Mouse (Mus musculus) embryonic facial prominence, embryonic 15.5 days (tissue): ENCODE results near the gene Foxn1. TPM values are rescaled to one million over a fixed set of nuclear protein-coding genes. Genes with fewer than 3 reads are reported as not detected.

ENCODE experiments used
- ATAC-seq: fragments of 200-750 bp; cut with Nextera tagmentation; 2 replicates; pipeline ENCODE4 v1.8.0; 2017; ENCODE audit warnings: low read depth, moderate TSS enrichment; ENCODE audit not compliant: insufficient number of reproducible peaks, low FRiP score, low TSS enrichment
- H3K27ac ChIP-seq: fragments of 300-500 bp; sonication (generic); replicated peaks from 2 replicates; pipeline ENCODE4 v1.5.1; 2015; ENCODE audit warnings: mild to moderate bottlenecking, inconsistent platforms
- H3K27me3 ChIP-seq: fragments of 300-500 bp; sonication (generic); 2 replicates; pipeline ENCODE4 v1.6.1; 2015; ENCODE audit warnings: inconsistent platforms
- H3K36me3 ChIP-seq: fragments of 300-500 bp; sonication (generic); 2 replicates; pipeline ENCODE4 v1.6.1; 2015; ENCODE audit warnings: mild to moderate bottlenecking, inconsistent platforms
- H3K4me1 ChIP-seq: fragments of 300-500 bp; sonication (generic); 2 replicates; pipeline ENCODE4 v1.6.1; 2015; ENCODE audit warnings: inconsistent platforms
- H3K4me2 ChIP-seq: fragments of 300-500 bp; sonication (generic); replicated peaks from 2 replicates; pipeline ENCODE4 v1.6.1; 2015; ENCODE audit warnings: mild to moderate bottlenecking, inconsistent platforms
- H3K4me3 ChIP-seq: fragments of 300-500 bp; sonication (generic); replicated peaks from 2 replicates; pipeline ENCODE4 v1.5.1; 2015; ENCODE audit warnings: mild to moderate bottlenecking, inconsistent platforms
- H3K9ac ChIP-seq: fragments of 300-500 bp; sonication (generic); 2 replicates; pipeline ENCODE4 v1.6.1; 2015; ENCODE audit warnings: inconsistent platforms
- H3K9me3 ChIP-seq: fragments of 300-500 bp; sonication (generic); replicated peaks from 2 replicates; pipeline ENCODE4 v1.6.1; 2016; ENCODE audit warnings: inconsistent platforms
- WGBS: fragments of 180-500 bp; shearing (Covaris S2); methylation state at CpG from one replicate; pipeline ENCODE4 v1.1.7; 2015; 5-methylcytosine and 5-hydroxymethylcytosine counted together
- polyA plus RNA-seq: library from polyadenylated mRNA; unstranded; fragments of >200 nt; fragmentation: Nextera tagmentation; extraction: Ambion mirVana; gene quantifications from 2 replicates; pipeline ENCODE4 v1.2.1, GENCODE M21; 2015

The Foxn1 gene
- polyA plus RNA-seq, 1 experiment from 2014 or later = 4.2 TPM

DNA sequence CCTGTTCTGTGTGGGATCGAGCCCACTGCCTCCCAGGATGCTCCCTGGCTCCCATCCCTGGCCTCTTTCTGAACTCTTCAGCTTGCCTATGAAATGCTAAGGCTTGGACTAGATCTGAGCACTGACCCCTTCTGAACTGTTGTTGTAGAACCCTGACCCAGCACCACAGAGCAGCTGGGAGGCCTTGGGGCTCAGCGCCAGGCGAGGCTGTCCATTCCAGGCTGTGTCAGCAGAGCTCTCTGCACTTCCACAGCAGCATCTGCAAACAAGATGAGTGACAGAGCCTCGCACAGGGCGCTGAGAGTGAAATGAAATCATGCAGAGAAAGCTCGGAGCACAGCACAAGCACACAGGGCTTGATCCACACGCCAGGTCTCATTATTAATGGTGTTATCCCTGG, 13.7 kb downstream of the Foxn1 start:
- H3K4me2 ChIP-seq = no peak overlapping the region
- H3K9me3 ChIP-seq = no peaks in the 10 kb centered on the region
- no peaks in the 10 kb centered on the region for H3K36me3 ChIP-seq
- peaks cover 14% of the 10 kb centered on the region; the same call in 1 of the 2 replicates for H3K4me1 ChIP-seq
- ATAC-seq = no peak
- H3K4me3 ChIP-seq = no peak overlapping the region
- H3K27me3 ChIP-seq = no peaks in the 10 kb centered on the region
- H3K27ac ChIP-seq = no peak overlapping the region
- WGBS = 48% methylated on average over 7 of the region's 7 CpGs
- H3K9ac ChIP-seq = no peak overlapping the region

DNA sequence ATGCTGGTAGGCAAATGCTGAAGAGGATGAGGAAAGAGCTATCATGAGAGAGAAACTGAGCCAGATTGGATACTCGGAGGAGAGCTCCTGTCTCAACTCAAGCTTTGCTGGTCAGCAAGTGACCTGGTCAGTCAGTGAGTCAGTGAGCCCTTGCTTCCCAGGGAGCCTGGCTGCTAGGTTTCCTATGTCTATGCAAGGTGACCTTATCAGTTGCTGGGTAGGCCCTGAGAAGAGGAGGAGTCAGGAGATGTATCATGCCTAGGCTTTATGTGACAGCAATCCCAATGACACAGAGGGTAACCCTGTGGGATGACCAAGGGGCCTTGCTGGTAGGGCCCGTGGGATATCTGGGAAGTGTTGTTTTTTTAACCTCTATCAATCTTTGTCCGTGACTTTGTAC, 14.2 kb downstream of the Foxn1 start:
- no peak for ATAC-seq
- H3K36me3 ChIP-seq = no peaks in the 10 kb centered on the region
- H3K4me3 ChIP-seq = no peak overlapping the region
- no peaks in the 10 kb centered on the region for H3K27me3 ChIP-seq
- 75% methylated on average over 3 of the region's 3 CpGs for WGBS
- H3K9ac ChIP-seq = no peak overlapping the region
- H3K9me3 ChIP-seq = no peaks in the 10 kb centered on the region
- H3K4me1 ChIP-seq = peaks cover 14% of the 10 kb centered on the region; the same call in 1 of the 2 replicates
- no peak overlapping the region for H3K4me2 ChIP-seq
- H3K27ac ChIP-seq = no peak overlapping the region

DNA sequence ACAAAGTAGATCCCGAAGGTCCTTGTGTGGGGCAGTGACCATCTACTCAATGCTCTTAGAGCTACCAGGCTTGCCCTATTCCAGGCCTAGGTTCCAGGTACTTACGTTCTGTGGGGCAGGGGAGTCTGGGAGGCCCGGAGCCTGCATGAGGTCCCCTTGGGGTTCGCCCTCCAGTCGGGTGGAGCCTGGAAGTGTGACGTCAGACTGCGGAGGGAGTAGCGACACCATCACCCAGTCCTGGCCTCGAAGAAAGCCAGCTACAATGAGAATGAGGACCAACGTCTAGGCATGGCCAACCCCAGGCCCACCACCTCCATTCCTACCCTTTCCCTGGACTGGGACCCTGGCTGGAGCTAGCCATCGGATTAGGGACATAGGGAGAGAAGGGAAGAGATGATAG, 14.6 kb downstream of the Foxn1 start:
- no peak overlapping the region for H3K4me3 ChIP-seq
- no peaks in the 10 kb centered on the region for H3K9me3 ChIP-seq

DNA sequence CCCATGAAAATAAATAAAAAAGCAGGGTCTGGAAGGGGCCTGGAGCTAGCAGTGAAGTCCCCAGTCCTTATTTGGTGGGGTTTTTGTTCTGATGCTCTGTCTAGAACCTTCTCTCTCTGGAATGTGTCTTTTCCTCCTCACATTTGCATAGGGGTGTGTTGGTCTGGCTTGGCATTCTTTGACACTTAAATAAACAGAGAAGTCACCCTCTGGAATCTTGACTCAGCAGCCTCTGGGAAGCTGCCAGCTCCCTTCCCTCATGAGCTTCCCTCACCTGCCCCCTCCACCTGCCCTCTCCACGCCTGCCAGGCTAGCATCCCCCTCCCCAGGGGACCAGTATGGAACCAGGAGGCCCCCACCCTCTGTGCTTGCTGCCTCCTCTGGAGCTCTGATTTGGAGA, 16.0 kb downstream of the Foxn1 start:
- H3K9me3 ChIP-seq = no peaks in the 10 kb centered on the region
- WGBS = 43% methylated on average over 1 of the region's 1 CpGs
- no peak for ATAC-seq
- H3K27ac ChIP-seq = no peak overlapping the region
- no peak overlapping the region for H3K4me3 ChIP-seq
- no peak overlapping the region for H3K4me2 ChIP-seq
- H3K36me3 ChIP-seq = no peaks in the 10 kb centered on the region
- H3K27me3 ChIP-seq = no peaks in the 10 kb centered on the region
- peaks cover 14% of the 10 kb centered on the region; the same call in 1 of the 2 replicates for H3K4me1 ChIP-seq
- H3K9ac ChIP-seq = no peak overlapping the region

More for the DNA sequence above, 14.6 kb downstream of the Foxn1 start:
- H3K36me3 ChIP-seq = no peaks in the 10 kb centered on the region
- ATAC-seq = no peak
- H3K4me2 ChIP-seq = no peak overlapping the region
- H3K4me1 ChIP-seq = peaks cover 14% of the 10 kb centered on the region; the same call in 1 of the 2 replicates
- no peaks in the 10 kb centered on the region for H3K27me3 ChIP-seq
- no peak overlapping the region for H3K9ac ChIP-seq
- WGBS = 89% methylated on average over 11 of the region's 11 CpGs
- H3K27ac ChIP-seq = no peak overlapping the region

DNA sequence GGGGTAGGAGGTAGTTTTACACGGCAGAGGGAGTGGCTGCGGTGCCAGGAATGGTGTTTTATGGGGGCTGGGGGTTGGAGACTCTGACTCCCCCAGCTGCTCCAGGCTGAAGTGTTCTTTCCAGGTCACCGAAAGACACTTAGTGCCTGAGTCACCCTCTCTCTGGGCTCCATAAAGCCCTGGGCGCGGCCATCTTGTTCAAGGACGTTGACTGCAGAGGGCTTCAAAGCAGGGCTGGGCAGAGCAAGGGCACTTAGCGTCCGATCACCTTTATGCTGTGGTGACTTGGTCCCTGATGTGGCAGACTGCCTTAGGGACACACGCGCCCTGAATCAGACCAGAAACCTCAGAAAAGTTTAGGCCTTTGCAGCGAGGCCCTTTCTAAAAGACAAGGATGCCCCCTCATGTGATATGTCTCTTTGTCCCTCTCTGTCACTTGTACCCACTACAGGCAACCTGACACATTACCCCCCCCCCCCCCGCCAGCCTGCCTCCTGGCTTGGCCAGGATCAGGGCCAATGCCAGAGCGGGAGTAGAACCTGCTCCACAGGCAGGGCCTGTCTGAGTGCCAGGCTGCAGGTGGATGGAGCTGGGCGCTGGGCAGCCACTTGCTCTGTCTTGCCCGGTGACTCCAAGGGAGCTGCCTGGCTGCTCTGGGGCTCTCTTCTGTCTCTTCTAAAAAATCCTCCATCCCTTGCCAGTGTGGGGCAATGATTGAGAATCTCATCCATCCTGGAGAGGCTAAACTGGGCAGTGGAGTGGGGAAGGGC, 18.7 kb downstream of the Foxn1 start:
- H3K4me2 ChIP-seq = no peak overlapping the region
- 81% methylated on average over 15 of the region's 15 CpGs for WGBS
- no peak overlapping the region for H3K9ac ChIP-seq
- no peaks in the 10 kb centered on the region for H3K27me3 ChIP-seq
- no peaks in the 10 kb centered on the region for H3K9me3 ChIP-seq
- H3K4me3 ChIP-seq = no peak overlapping the region
- ATAC-seq = no peak
- H3K36me3 ChIP-seq = no peaks in the 10 kb centered on the region
- H3K27ac ChIP-seq = no peak overlapping the region
- peaks cover 17% of the 10 kb centered on the region for H3K4me1 ChIP-seq

DNA sequence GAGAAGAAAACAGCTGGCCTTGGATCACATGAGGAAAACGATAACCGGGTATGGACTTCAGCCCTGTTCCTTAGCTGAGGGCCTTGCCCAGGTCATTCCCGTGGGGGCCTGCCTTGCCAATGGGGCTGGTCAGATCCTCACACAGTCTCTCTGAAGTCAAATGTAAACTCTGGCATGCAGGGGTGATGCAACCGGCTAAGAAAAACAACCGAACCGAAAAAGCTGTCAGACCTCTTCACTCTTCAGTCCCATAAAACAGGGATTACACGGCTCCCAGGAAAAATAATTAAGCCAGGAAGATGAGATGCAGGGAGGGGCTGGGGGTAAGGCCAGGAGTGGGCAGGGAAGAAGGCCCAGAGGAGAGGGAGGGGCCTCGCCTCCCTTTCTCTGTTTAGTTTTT, 22.3 kb downstream of the Foxn1 start:
- no peak overlapping the region for H3K4me3 ChIP-seq
- no peak overlapping the region for H3K9ac ChIP-seq
- WGBS = 41% methylated on average over 8 of the region's 8 CpGs
- no peak overlapping the region for H3K4me2 ChIP-seq
- no peaks in the 10 kb centered on the region for H3K27me3 ChIP-seq
- H3K9me3 ChIP-seq = no peaks in the 10 kb centered on the region
- no peak for ATAC-seq
- H3K27ac ChIP-seq = 0 out of 2 replicates have a peak overlapping the region, but pooled peaks have one; percentile 8
- H3K36me3 ChIP-seq = no peaks in the 10 kb centered on the region
- H3K4me1 ChIP-seq = peaks cover 22% of the 10 kb centered on the region

DNA sequence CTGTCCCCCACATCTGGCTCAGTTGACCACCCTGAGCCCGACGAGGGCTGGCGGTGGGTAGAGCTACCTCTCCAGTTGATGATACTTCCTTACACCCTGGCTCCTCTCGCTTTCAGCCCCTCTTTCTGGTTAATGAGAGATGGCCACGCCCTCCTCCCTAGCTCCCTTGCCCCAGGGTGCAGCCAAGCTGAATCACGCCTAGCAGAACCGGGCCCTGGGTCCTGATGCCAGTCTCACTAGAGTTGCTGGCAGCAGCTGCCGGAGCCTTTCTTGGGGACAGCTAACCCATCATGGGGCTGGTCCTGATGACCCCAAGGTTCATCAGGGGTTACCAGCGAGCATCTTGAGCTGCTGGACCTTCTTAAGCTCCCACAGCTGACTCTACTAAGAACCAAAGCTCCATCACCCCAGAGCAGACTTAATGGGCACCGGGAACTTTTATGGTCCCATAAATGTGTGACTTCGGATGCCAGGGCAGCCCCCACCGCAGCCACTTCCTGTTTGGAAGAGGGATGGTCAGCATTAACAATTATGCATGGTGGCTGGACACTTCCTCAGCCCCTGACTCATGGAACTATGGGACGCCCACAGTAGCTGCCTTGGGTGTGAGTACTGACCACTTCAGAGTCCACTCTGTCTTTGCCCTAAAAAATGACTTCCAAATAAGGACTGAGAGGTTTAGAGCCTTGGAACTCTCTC, 22.9 kb downstream of the Foxn1 start:
- H3K4me3 ChIP-seq = no peak overlapping the region
- ATAC-seq = no peak

DNA sequence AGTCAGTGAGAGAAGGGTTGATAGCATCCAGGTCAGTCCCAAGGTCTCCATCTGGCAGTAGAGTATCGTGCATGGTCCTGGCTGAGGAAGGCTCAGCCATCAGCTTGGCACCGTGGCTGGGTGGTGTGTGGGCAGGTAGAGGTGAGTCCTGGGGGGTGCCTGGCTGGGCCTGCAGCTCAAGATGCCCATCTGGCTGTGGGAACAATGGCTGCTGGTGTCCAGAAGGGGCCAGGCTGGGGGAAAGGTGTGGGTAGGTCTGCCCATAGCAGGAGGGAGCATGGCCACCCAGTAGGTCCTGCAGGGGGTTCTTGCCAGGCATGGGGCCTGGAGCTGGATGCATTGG, 25.6 kb downstream of the Foxn1 start:
- H3K36me3 ChIP-seq = no peaks in the 10 kb centered on the region
- no peaks in the 10 kb centered on the region for H3K27me3 ChIP-seq
- H3K4me2 ChIP-seq = no peak overlapping the region
- no peaks in the 10 kb centered on the region for H3K9me3 ChIP-seq
- ATAC-seq = no peak
- H3K27ac ChIP-seq = no peak overlapping the region
- H3K4me3 ChIP-seq = no peak overlapping the region
- no peak overlapping the region for H3K9ac ChIP-seq
- 59% methylated on average over 2 of the region's 2 CpGs for WGBS
- peaks cover 23% of the 10 kb centered on the region for H3K4me1 ChIP-seq

More for the DNA sequence above, 22.9 kb downstream of the Foxn1 start:
- H3K9ac ChIP-seq = no peak overlapping the region
- no peaks in the 10 kb centered on the region for H3K27me3 ChIP-seq
- no peaks in the 10 kb centered on the region for H3K9me3 ChIP-seq
- H3K4me2 ChIP-seq = no peak overlapping the region
- peaks cover 22% of the 10 kb centered on the region for H3K4me1 ChIP-seq
- H3K27ac ChIP-seq = no peak overlapping the region
- no peaks in the 10 kb centered on the region for H3K36me3 ChIP-seq
- WGBS = 62% methylated on average over 13 of the region's 13 CpGs

DNA sequence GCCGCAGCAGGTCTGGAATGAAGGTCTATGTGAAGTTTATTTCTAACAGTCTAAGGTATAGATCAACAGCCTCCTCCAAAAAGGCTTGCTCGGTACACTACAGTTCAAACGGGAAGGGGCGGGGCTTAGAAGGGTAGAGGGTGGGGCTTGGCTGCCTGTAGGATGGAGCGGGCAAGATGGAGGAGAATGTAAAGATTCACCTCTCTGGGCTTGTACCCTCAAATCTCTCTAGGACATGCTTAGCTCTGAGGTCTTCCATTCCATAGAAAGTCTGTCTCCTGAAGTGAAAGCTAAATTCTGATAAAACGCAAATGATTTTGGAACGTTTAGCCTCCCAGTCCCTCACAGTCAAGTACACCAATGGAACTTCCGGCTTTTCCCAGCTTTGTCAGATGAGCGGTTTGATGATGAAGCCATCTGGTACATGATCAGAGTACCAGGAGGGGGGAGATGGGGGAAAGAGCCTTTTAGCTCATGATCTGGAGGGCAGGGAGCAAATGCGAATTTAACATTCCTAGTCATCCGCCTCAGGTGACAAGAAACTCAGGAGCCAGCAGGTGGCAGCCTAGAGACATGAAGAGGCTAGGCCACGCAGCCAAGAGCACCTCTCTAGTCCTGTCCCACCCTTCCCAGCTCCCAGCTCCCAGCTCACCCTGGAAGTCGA, 26.1 kb downstream of the Foxn1 start:
- ATAC-seq = peak; percentile 61
- Histone ChIP-seq H3K4me2 (peak overlapping the region; percentile 49), H3K9ac (no peak overlapping the region), H3K27ac (no peak overlapping the region), H3K36me3 (no peaks in the 10 kb centered on the region), H3K4me1 (peaks cover 25% of the 10 kb centered on the region), H3K9me3 (no peaks in the 10 kb centered on the region), H3K4me3 (peak overlapping the region; percentile 37), H3K27me3 (no peaks in the 10 kb centered on the region)
- 13% methylated on average over 13 of the region's 13 CpGs for WGBS

DNA sequence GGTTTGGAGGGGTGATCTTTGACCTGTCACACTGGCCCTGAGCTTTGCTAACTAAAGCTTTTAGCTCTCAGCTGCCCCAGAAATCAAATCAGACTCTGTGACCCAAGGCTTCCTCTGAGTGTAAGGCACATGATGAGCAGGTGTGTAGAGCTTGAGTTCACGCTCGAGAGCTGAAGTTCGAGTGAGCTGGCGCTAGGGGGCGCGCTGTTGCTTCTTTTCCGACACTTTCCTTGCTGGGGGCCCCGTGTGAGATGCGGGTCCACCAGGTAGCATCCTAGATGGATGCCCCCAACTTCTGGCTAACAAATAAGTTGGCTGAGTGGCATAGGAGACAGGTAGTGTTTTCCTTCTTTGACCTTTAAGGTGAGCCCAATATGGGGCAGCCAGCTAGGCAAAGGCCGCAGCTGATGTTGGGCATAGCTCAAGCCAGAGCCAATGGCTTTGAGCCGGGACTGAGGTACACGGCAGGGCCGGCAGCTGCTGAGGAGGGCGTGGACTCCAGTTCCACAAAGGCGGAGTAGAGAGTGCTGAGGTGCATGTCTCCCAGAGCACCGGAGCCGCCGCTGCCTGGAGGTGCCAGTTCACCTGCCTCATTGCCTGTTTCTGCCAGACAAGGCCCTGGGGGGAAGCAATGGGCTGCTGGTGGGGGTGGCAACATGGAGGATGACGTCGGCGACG, 27.9 kb downstream of the Foxn1 start:
- WGBS = 14% methylated on average over 22 of the region's 22 CpGs
- Histone ChIP-seq H3K9me3 (no peaks in the 10 kb centered on the region), H3K4me1 (peaks cover 18% of the 10 kb centered on the region), H3K27me3 (no peaks in the 10 kb centered on the region), H3K4me2 (no peak overlapping the region), H3K9ac (no peak overlapping the region), H3K36me3 (no peaks in the 10 kb centered on the region), H3K4me3 (no peak overlapping the region), H3K27ac (no peak overlapping the region)
- ATAC-seq = no peak
